Mouse (Mus musculus) cerebellum, postnatal 14 days (tissue): ENCODE data around the gene Doc2b.

Source experiments
- DNase-seq, 2 experiments: peaks; one replicate each; pipeline ENCODE4 v3.0.0; 2021; ENCODE audit warnings: mixed read lengths in 2 of 2

Doc2b gene

GRCm38 (mm10) chr11:75792535-75792934 lies 3.3 kb downstream of the Doc2b start:
- no peak for DNase-seq

GRCm38 (mm10) chr11:75785897-75786296 lies 10.0 kb downstream of the Doc2b start:
- DNase-seq = no peak

DNA sequence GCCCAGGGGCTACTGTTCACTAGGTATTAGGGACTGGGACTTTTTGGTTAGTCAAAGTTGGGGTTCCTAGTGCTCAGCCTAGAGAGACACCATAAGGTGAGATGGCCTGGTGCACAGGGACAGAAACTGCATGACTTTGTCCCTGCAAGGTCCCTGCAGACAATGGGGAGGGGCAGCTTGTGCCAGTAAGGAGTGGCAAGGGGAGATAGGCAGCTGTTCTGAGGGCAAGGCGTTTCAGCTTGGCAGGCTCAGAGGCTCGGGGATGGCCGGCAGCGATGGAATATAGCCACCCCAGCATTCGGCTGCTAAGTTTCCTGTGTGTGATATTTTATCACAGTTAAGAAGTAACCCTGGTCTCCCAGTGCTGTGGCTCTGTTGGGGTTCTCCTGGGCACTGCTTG lies 12.1 kb downstream of the Doc2b start:
- no peak for DNase-seq

DNA sequence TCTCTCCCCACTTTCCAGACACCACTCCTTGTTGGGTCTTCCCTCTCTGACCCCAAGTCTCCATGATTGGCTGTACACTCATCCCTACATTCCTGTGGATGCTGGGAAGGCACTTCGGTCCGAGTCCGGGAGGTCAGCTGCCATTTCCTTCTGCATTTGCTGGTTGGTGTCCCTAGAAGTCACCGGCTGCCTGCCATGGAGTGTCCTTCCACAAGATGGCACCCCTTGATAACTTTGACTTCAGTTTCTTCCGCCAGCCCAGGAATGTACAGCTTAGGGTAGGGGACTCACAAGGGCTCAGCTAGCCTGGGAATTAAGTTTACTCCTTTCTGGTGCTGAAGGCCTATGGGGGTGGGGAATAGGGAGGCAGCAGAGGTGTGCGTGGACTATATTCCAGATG lies 13.9 kb downstream of the Doc2b start:
- peak; percentile 89 to 90 for DNase-seq

DNA sequence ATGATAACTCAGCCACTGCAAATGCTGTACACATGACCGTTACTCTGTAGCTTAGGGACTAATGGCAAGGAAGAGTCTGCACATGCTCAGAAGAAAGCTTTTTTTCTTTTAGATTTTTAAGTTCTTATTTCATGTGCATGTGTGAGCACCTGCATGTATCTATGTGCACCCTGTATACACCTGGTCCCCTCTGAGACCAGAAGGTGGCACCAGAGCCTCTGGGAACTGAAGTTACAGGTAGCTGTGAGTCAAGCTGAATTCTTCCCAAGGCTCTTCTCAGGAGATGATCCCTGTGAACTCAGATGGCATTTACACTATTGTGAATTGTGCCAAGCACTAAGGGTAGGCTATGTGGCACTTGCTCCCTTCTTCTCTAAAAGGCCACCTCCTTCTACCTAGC lies 19.9 kb downstream of the Doc2b start:
- peak in 1 of 2 experiments; percentile 7 for DNase-seq

DNA sequence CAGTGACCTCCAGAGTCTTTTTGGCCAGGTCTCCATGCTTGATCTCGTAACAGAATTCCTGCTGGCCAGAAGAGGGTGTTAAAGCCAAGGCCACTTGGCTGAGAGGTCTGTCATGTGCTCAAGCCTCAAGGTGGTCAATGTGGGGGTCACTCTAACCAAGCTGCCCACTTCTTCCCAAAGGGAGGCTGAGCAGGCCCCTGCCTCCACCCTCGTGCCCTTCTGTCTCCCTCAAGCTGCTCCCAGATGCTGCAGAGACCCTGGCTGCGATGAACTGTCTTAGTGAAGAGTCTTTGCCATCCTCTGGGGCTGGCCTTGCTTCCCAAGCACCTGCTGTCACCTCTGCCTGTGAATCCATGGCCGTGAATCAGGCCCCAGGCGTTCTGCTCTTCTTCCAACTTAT lies 23.3 kb downstream of the Doc2b start:
- DNase-seq = no peak

DNA sequence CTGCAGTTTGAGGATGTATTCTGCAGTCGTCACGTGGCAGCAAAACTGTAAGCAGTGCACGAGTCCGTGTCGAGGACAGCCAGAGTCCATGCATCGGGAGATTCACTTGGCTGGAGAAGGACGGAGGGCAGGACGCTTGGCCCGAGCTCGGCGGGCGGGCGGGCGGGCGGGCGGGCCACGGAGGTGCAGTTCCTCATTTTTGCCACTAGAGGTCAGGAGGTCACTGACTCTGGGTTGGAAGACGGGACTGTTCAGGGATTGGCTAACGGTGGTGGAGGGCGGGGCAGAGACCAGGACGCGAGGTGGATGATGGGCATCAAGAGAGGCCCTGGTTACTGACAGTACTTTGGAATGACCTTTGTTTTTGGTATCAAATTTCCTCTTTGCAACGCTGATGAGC lies 26.6 kb downstream of the Doc2b start:
- peak; percentile 89 to 90 for DNase-seq

- DNase-seq = no peak
These were observed 27.5 kb downstream of the Doc2b start for GRCm38 (mm10) chr11:75768091-75768989.

DNA sequence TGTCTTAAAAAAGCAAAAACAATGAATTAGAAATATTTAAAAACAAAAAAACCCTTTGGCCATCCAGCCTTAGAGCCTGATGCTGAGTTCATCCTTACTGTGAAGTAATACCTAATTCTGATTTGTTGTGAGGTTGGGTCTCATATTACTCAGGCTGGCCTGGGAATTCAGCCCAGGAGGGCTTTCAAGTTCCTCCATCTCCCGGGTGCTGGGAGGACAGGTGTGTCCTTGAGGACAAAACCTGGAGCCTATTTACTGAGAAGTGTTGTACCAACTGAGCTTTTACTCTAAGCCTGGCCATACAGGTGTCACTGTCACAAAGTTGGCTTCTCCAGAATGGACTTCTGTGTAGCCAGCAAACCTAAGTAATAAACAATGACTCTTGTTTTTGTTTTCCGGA lies 28.8 kb downstream of the Doc2b start:
- no peak for DNase-seq

DNA sequence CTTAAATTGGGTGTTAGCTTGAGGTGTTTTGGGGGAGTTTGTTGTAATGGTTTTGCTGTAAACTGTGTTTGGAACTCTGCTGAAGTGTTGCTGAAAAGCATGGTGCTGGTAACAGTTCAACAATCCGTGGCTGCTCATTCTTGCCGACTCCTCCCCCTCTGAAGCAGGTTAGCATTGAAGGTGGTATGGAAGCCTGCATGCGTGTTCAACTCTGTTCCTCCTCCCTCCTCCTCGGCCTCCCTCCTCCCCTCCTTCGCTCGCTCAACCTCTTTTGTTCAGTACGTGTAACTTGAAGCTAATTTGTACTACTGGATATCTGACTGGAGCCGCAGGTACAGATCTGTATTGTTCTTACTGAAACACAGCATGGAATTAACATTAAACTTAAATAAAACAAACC lies 30.7 kb downstream of the Doc2b start:
- no peak for DNase-seq

DNA sequence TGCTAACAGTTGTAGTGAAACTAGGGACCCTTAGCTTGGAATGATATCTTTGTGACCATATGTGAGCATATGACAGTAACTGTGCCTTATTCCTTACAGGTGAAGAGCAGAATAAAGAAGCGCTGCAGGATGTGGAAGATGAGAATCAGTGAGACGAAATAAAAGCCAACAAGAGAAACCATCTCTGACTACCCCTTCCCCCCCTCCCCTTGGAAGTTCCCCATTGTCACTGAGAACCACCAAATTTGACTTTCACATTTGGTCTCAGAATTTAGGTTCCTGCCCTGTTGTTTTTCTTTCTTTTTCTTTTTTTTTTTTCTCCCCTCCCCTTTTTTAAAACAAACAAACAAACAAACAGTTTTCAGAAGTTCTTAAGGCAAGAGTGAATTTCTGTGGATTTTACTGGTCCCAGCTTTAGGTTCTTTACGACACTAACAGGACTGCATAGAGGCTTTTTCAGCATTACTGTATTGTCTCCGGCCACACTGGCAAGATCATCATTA lies 31.3 kb downstream of the Doc2b start:
- no peak for DNase-seq

DNA sequence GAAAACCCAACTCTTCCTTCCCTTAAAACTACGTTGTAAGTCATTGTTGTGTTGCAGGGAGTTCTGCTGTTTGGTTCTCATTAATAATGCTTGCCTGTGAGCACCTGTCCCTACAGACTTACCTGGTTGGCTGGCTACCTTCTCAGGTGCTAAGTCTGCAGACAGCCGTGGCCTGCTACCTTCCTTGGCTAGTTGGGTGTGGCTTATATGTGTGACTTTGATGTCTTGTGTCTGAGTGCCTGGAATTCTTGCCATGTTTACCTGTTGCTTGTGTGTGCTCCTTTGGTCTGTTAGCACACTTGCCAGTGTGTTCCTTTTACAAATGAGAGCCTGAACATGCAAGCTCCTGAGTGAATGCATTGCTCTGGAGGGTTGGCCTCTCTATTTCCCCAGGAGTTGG lies 33.1 kb downstream of the Doc2b start:
- no peak for DNase-seq

DNA sequence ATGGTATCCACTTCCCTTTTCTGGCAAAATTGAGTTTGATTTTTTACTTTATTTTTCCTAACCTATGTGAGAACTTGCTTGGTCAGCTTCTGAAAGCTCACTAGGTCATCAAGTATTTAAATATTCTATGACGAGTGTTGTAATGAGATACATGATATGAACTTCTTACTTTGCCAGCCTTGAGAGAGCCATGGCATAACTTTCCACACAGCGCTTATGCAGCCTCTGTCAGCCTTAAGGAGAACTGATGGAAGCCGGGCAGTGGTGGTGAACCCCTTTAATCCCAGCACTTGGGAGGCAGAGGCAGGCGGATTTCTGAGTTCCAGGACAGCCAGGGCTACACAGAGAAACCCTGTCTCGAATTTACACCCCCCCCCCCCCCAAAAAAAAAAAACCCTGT lies 35.1 kb downstream of the Doc2b start:
- DNase-seq = no peak

- DNase-seq = no peak
These were observed 37.3 kb downstream of the Doc2b start for GRCm38 (mm10) chr11:75758553-75758952.

GRCm38 (mm10) chr11:75756687-75757086 lies 39.2 kb downstream of the Doc2b start:
- DNase-seq = no peak

DNA sequence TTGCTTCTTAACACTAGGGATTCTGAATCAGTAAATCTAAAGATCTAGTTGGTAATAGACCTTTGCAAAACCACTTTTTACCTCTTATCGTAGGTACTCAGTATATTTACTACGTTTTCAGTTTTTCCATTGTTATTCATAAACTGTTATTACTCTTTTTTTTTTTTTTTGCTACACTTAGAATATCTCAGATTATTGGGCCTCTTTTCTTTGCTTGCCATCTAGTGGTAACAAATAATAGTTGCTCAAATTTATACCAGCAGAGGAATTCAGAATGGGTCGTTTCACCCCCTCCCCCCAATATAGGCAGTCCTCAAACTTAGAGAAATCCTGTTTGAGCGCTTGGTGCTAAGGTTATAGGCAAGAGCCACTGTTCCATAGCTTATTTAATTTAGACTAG lies 44.8 kb downstream of the Doc2b start:
- DNase-seq = no peak

DNA sequence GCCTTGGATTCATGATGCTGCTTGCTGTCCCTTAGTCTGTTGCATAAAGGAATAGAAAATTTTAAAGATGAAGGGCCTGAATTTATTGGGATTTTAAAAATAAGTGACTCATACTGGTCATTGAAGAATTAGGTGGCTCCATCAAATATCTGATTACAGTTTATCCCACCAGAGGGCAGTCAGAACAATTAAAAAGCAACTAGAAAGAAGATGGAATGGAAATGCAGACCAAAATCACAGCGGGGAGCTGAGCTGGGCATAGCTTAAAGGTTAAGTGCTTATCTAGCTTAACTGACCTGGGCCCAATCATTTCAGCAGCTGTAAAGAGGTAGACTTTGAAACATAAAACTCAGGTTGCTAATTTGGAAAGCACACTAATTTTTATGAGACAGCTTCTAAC lies 45.3 kb downstream of the Doc2b start:
- peak in 1 of 2 experiments; percentile 40 for DNase-seq

DNA sequence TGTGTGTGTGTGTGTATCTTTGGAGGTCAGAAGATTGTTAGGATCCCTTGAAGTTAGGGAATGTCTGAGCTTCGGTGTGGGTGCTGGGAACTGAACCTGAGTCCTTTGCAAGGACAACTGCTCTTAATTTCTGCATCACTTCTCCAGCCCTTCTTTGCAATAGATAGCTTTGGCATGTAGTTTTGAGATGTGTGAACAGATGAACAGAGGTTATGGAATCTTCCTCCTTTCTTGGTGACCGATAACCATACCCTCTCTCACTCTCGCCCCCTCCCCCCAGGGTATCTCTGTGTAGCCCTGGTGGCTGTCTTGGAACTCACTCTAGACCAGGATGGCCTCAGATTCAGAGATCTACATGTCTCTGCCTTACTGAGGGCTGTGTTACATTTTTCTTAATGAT lies 51.1 kb downstream of the Doc2b start:
- DNase-seq = no peak

DNA sequence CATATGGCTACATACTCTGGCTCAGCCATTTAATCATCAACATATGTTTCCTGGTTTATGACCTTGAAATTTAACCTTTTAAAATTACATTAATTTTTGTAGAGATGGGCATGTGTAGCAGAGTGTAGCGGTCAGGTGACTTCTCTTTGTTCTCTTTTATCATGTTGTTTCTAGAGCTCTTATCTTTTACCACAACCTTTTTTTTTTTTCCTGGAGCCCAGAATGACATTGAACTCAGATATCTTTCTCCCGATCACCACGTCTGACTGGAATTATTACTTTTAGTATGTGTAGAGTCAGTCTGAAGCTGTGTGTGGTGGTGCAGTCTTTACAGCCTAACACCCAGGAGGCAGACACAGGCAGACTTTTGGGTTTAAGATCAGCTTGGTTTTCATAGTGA lies 54.2 kb downstream of the Doc2b start:
- DNase-seq = no peak

- no peak for DNase-seq
These were observed 55.6 kb downstream of the Doc2b start for GRCm38 (mm10) chr11:75740204-75740603.

DNA sequence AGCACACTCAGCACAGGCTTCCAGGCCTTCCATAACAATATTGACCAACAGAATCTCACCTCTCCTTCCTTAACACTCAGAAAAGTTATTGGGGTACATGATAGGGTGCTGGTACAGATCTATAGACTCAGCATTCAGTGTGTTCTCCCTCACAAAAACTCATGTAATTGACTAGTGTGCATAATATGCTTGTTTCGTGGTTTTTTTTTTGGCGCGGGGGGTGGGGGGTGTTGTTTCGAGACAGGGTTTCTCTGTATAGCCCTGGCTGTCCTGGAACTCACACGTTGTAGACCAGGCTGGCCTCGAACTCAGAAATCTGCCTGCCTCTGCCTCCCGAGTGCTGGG lies 57.4 kb downstream of the Doc2b start:
- no peak for DNase-seq

DNA sequence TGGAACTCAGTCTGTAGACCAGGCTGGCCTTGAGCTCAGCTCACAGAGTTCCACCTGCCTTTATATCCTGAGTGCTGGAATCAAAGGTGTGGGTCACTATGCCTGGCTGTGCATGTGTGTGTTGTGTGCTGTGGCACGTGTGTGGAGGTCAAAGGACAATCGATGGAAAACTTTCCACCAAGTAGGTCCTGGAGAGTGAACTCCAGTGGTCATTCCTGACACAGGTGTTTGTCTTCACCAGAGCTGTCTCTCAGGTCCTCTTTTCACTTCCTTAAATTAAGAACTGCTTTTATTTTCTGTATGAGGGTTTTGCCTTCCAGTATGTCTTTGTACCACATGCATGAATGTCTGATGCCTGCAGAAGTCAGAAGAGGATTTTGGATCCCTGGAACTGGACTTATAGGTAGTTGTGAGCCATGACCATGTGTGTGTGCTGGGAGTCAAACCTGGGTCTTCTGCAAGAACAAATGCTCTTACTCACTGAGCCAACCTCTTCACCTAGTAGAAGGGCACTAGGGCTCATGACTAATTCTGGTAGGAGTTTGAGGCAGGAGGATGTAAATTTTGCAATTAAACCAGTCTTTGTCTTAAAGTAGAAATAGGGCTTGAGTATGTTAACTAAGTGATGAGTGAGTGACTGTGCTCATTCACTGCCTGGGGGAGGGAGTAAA lies 57.9 kb downstream of the Doc2b start:
- DNase-seq = no peak

DNA sequence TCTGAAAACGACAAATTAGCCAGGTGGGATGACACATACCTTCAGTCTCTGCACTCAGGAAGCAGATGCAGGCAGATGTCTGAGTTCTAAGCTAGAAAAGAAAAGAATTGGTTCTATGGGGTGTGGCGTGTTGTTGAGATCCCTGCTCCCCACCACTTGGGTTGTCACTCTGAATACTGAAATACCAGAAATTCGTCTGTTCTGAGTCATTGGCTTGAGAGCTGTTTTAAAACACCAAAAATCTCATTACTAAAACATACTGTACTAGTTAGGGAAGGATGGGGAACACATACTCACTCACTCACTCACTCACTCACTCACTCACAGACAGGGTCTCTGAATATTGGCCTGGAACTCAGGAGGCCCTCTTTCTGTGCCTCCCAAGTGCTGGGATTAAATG lies 58.9 kb downstream of the Doc2b start:
- DNase-seq = no peak
